ENCODE assay signal across 28 mouse cellular contexts in the genomic region with DNA sequence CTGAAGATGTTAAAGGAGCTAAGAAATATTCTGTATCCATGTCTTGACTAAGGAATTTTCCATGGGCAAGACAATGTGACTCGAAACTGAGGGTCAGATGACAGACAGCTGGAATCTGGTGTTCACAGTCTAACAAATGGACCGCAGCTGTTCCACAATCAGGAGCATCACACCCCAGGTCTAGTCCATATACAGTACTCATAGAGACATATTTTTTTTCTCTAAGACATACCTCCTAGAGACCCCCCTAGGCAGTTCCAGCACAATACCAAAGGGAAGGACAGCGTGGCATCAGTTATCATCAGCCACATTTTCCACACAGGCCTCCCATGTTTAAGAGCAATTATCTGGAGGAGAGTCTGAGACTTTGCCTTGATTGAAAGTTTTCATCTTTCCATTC.
DNase-seq lines count a peak whose midpoint lies in the region; ATAC-seq lines count a peak whose summit lies in the region.
"Had no signal": no experiment of that assay in that cellular context is flagged by ENCODE, and none has a peak within 500 bp of the region (broad histone marks: within the 10 kb centered on the region; RNA-seq: fewer than 3 reads in every experiment).

No protein-coding gene starts in this region.

- 82% methylated on average over 3 of the region's 3 CpGs for WGBS in limb, embryonic 11.5 days
- 79% methylated on average over 3 of the region's 3 CpGs for WGBS in limb, embryonic 10.5 days
- WGBS in embryonic facial prominence, embryonic 14.5 days, result 60% methylated on average over 3 of the region's 3 CpGs
- WGBS in limb, embryonic 13.5 days, result 70% methylated on average over 3 of the region's 3 CpGs
- WGBS in midbrain, embryonic 10.5 days, result 89% methylated on average over 3 of the region's 3 CpGs

- H3K27ac ChIP-seq in limb, embryonic 11.5 days (replicated peaks; ENCODE audit: low read depth, low read length), result no peak overlapping the region
- no peak overlapping the region for H3K27ac ChIP-seq in limb, embryonic 10.5 days
- no peak overlapping the region for H3K27ac ChIP-seq in embryonic facial prominence, embryonic 14.5 days (replicated peaks; ENCODE audit: low read depth, low read length)
- no peak overlapping the region for H3K27ac ChIP-seq in limb, embryonic 13.5 days
- no peak overlapping the region for H3K27ac ChIP-seq in midbrain, embryonic 10.5 days (replicated peaks)
- H3K27ac ChIP-seq: embryonic facial prominence, embryonic 13.5 days; forebrain, embryonic 10.5 days; forebrain, embryonic 13.5 days; heart, embryonic 15.5 days; hindbrain, embryonic 10.5 days; hindbrain, embryonic 13.5 days had no signal

- no peaks in the 10 kb centered on the region for H3K4me1 ChIP-seq in limb, embryonic 11.5 days (ENCODE audit: control insufficient read depth, insufficient read depth, low read length)
- no peaks in the 10 kb centered on the region for H3K4me1 ChIP-seq in limb, embryonic 10.5 days
- H3K4me1 ChIP-seq in embryonic facial prominence, embryonic 14.5 days (ENCODE audit: control insufficient read depth, insufficient read depth, low read length), result no peaks in the 10 kb centered on the region
- no peaks in the 10 kb centered on the region for H3K4me1 ChIP-seq in limb, embryonic 13.5 days
- no peaks in the 10 kb centered on the region for H3K4me1 ChIP-seq in midbrain, embryonic 10.5 days
- H3K4me1 ChIP-seq: embryonic facial prominence, embryonic 13.5 days; forebrain, embryonic 10.5 days; forebrain, embryonic 13.5 days; heart, embryonic 12.5 days; heart, embryonic 15.5 days; hindbrain, embryonic 10.5 days; hindbrain, embryonic 13.5 days had no signal

- H3K27me3 ChIP-seq in limb, embryonic 11.5 days (ENCODE audit: control insufficient read depth, insufficient read depth, low read length), result no peaks in the 10 kb centered on the region
- H3K27me3 ChIP-seq in limb, embryonic 10.5 days (ENCODE audit: low read depth, poor library complexity, severe bottlenecking), result no peaks in the 10 kb centered on the region
- no peaks in the 10 kb centered on the region for H3K27me3 ChIP-seq in embryonic facial prominence, embryonic 14.5 days (replicated peaks; ENCODE audit: control insufficient read depth, insufficient read depth, low read length)
- no peaks in the 10 kb centered on the region for H3K27me3 ChIP-seq in limb, embryonic 13.5 days
- no peaks in the 10 kb centered on the region for H3K27me3 ChIP-seq in midbrain, embryonic 10.5 days (ENCODE audit: low read depth, poor library complexity, severe bottlenecking)
- H3K27me3 ChIP-seq: embryonic facial prominence, embryonic 13.5 days; forebrain, embryonic 13.5 days; heart, embryonic 12.5 days; heart, embryonic 15.5 days; hindbrain, embryonic 13.5 days had no signal

- no peaks in the 10 kb centered on the region for H3K36me3 ChIP-seq in limb, embryonic 11.5 days (ENCODE audit: control insufficient read depth, insufficient read depth, low read length)
- H3K36me3 ChIP-seq in limb, embryonic 10.5 days, result no peaks in the 10 kb centered on the region
- H3K36me3 ChIP-seq in embryonic facial prominence, embryonic 14.5 days (ENCODE audit: control insufficient read depth, insufficient read depth, low read length), result no peaks in the 10 kb centered on the region
- H3K36me3 ChIP-seq in limb, embryonic 13.5 days, result no peaks in the 10 kb centered on the region
- no peaks in the 10 kb centered on the region for H3K36me3 ChIP-seq in midbrain, embryonic 10.5 days
- H3K36me3 ChIP-seq: embryonic facial prominence, embryonic 13.5 days; forebrain, embryonic 10.5 days; heart, embryonic 12.5 days; heart, embryonic 15.5 days; hindbrain, embryonic 10.5 days; hindbrain, embryonic 13.5 days had no signal

- H3K4me2 ChIP-seq in limb, embryonic 11.5 days (ENCODE audit: low read depth, severe bottlenecking), result no peak overlapping the region
- H3K4me2 ChIP-seq in embryonic facial prominence, embryonic 14.5 days (ENCODE audit: low read depth, low read length), result no peak overlapping the region
- H3K4me2 ChIP-seq in limb, embryonic 13.5 days (replicated peaks), result no peak overlapping the region
- H3K4me2 ChIP-seq: embryonic facial prominence, embryonic 13.5 days; forebrain, embryonic 13.5 days; heart, embryonic 12.5 days; heart, embryonic 15.5 days; hindbrain, embryonic 13.5 days had no signal

- H3K9me3 ChIP-seq in limb, embryonic 11.5 days (ENCODE audit: control insufficient read depth, low read length), result no peaks in the 10 kb centered on the region
- no peaks in the 10 kb centered on the region for H3K9me3 ChIP-seq in limb, embryonic 10.5 days (replicated peaks)
- H3K9me3 ChIP-seq in embryonic facial prominence, embryonic 14.5 days (ENCODE audit: control insufficient read depth, low read length), result no peaks in the 10 kb centered on the region
- H3K9me3 ChIP-seq in limb, embryonic 13.5 days, result no peaks in the 10 kb centered on the region
- no peaks in the 10 kb centered on the region for H3K9me3 ChIP-seq in midbrain, embryonic 10.5 days (replicated peaks)
- H3K9me3 ChIP-seq: embryonic facial prominence, embryonic 13.5 days; forebrain, embryonic 10.5 days; forebrain, embryonic 13.5 days; heart, embryonic 12.5 days; heart, embryonic 15.5 days; hindbrain, embryonic 10.5 days; hindbrain, embryonic 13.5 days had no signal

- no peak for DNase-seq in limb, embryonic 11.5 days (ENCODE audit: low spot score)
- DNase-seq in limb, embryonic 10.5 days (ENCODE audit: low spot score), result no peak
- peak; percentile 18 for DNase-seq in embryonic facial prominence, embryonic 14.5 days (ENCODE audit: low spot score)
- DNase-seq in liver, result no peak
- DNase-seq in midbrain, embryonic 10.5 days (ENCODE audit: low spot score), result no peak
- DNase-seq: adrenal gland, adult 8-10 months; adrenal gland, postnatal 25 days; cerebellum, adult 11-12 months; cerebellum, adult 8-10 months; cerebellum, postnatal 10 days; cerebellum, postnatal 36 days; embryo, embryonic 11 days; gastrocnemius, postnatal 10 days; gastrocnemius, postnatal 36 days; heart, postnatal 10 days; heart, postnatal 36 days had no signal

- no peak overlapping the region for H3K9ac ChIP-seq in limb, embryonic 11.5 days (ENCODE audit: low read length)
- H3K9ac ChIP-seq in embryonic facial prominence, embryonic 14.5 days (ENCODE audit: low read depth, low read length), result no peak overlapping the region
- H3K9ac ChIP-seq in limb, embryonic 13.5 days, result no peak overlapping the region
- H3K9ac ChIP-seq: embryonic facial prominence, embryonic 13.5 days; forebrain, embryonic 13.5 days; heart, embryonic 12.5 days; heart, embryonic 15.5 days; hindbrain, embryonic 13.5 days had no signal

- 0 out of 2 replicates have a peak, but pooled peaks have one; percentile 39 for ATAC-seq in limb, embryonic 11.5 days (ENCODE audit: insufficient number of reproducible peaks, low FRiP score, low TSS enrichment, low read depth)
- no peak for ATAC-seq in embryonic facial prominence, embryonic 14.5 days (ENCODE audit: low read depth)
- ATAC-seq in limb, embryonic 13.5 days (ENCODE audit: low FRiP score, low read depth), result peak; percentile 61; the same call in 1 of the 2 replicates
- ATAC-seq: activated CD4-positive, CD25-positive, alpha-beta regulatory T cell, adult 4 months; CD4-positive, CD25-positive, alpha-beta regulatory T cell, adult 4 months; forebrain, embryonic 13.5 days; forebrain, embryonic 16.5 days; hindbrain, embryonic 16.5 days had no signal

- no peak overlapping the region for H3K4me3 ChIP-seq in limb, embryonic 11.5 days (ENCODE audit: low read depth, low read length)
- H3K4me3 ChIP-seq in limb, embryonic 10.5 days, result no peak overlapping the region
- H3K4me3 ChIP-seq in embryonic facial prominence, embryonic 14.5 days (ENCODE audit: low read depth, low read length), result no peak overlapping the region
- no peak overlapping the region for H3K4me3 ChIP-seq in limb, embryonic 13.5 days
- H3K4me3 ChIP-seq in midbrain, embryonic 10.5 days, result no peak overlapping the region
- H3K4me3 ChIP-seq: embryonic facial prominence, embryonic 13.5 days; forebrain, embryonic 10.5 days; forebrain, embryonic 13.5 days; heart, embryonic 12.5 days; heart, embryonic 15.5 days; hindbrain, embryonic 10.5 days; hindbrain, embryonic 13.5 days had no signal
